Mouse (Mus musculus): Measurements from ENCODE around the gene Gm10638. TPM values are rescaled to one million over a fixed set of nuclear protein-coding genes. Genes with fewer than 3 reads are reported as not detected.

Gm10638 gene
- total RNA-seq (2021) = 1 to 10 TPM; 2.8 to 2.9 TPM
- long read RNA-seq, experiment 1, transcript Gm10638-201 (1 exons, 905 nt) = major isoform, 5 of 5 reads
- long read RNA-seq, experiment 1, partial matches to known transcripts = 0 of 5 reads
- long read RNA-seq, experiment 1, other reads (novel, unspliced or antisense) = 0 of 5 reads
- long read RNA-seq, experiment 2, partial matches to known transcripts = 0 of 4 reads
- long read RNA-seq, experiment 2, other reads (novel, unspliced or antisense) = 0 of 4 reads

DNA sequence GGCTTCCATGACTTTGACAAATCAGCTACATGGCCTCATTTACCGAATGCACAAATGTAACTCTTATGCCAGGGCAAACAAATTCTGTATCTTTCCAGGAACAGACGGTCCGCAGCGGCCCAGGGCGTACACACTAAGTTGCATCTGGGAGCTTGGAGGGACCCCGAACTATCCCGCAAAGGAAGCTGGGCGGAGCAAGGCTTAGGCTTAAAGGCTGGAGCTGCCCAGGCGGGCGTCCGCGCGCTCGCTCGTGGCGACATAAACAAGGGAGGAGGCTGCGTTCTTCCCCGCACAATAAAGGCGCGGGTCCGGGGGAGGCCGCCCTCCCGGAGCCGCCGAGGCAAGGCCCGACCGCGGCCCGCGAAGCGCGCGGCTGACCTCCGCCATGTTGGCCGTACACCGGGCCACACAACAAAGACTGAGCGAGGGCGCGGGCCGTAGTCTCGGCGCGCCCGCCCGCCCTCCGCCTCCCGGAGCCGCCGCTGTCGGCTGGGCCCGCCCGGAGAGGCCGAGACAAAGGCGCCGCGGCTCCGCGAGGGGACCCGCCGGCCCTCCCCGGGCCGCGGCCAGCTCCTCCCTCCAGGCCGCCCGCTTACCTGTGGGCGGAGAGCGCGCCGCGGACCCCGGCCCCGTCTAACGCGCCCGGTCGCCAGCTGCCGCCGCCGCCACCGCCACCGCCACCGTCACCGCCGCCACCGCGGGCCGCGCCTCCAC is at the start of gene Gm10638, which contains the start of gene Siah1a:
Gm10638 (plus strand) TSS at position 479 of the 714 bp plus-strand sequence.
Siah1a (minus strand) TSS at position 714 of the 714 bp plus-strand sequence.
- peak; percentile 80 for DNase-seq

DNA sequence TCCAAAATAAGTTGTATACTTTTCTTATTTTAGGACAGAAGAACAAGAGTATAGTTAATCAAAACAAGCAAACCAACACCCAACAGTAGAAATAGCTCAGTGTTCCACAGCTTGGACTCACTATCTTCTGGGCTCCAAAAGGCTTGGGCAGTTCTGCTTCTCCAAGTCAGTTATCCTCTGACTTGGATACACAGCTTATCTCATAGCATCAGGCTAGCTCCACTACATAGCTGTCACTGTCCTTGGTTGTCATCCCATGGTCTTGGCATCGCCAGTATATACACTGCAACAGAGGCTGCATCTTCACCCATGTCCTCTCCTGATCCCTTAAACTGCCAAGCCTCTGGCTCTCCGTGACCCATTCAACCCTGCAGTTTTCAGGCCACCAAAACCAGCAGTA is 49.8 kb upstream of the Gm10638 start:
- DNase-seq = no peak

DNA sequence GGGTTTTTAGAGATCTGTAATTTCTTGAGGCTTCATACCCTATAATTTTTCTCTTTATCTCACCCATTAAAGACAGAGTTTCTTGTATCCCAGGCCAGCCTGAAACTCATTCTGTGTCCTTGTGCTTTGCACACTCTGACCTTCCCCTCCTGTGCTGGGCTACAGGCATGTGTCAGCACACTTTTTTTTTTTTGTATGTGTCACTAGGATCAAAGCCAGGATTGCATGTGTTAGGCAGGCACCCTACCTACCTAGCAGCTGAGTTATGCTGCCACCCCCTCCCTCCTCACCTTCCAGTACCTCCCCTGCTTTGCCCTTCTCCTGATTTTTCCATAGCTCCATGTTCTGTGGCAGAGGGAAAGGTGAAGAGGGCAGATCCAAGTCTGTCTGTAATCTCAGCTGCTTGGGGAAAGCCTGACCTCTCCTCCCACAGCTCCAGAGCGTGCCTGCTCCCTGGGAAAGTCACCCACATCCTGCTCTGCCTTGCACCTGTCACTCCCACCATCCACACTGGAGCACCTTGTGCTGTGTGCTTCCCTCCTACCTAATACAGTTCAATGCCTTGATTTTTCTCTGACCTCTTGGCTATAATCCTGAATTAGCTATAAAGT is 46.6 kb upstream of the Gm10638 start:
- DNase-seq = peak; percentile 37

DNA sequence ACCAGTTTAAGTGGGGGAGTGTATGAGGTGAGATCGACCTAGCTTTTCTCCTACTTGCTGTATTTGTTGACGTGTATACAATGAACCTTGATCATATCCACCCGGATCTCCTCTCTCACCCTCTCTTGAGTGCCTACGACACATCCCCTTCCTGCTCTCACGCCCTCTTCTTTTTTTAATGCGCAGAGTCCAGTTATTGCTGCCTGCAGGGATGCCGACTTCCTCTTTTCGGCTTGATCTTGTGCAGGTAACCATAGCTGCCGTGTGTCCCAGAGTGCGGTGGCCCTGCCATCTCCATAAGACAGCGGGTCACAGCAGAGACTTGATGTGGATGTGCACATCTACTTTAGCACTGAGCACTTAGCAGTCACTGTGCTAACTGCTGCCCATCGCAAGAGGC is 46.0 kb upstream of the Gm10638 start:
- DNase-seq = no peak

GRCm38 (mm10) chr8:86702453-86702852 is 43.0 kb upstream of the Gm10638 start:
- DNase-seq = no peak

GRCm38 (mm10) chr8:86705317-86705716 is 40.2 kb upstream of the Gm10638 start:
- no peak for DNase-seq

DNA sequence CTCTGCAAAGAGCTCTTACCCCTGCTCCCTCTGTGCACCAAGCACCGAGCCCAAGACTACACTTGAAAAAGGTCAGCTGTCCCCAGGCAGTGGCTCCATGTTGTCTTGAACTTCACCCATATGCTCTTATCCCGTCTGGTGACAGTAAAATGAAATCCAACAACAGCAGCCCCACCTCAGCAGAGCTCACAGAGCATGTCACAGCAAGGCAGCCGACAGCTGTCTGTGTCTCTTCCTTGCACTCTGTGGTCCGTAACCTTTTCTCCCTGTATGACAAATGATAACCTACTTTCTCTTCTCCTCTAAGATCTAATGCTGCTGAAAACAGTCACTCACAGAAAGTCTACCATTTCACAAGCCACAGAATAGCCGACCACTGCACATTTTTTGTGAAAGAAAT is 38.7 kb upstream of the Gm10638 start:
- no peak for DNase-seq

DNA sequence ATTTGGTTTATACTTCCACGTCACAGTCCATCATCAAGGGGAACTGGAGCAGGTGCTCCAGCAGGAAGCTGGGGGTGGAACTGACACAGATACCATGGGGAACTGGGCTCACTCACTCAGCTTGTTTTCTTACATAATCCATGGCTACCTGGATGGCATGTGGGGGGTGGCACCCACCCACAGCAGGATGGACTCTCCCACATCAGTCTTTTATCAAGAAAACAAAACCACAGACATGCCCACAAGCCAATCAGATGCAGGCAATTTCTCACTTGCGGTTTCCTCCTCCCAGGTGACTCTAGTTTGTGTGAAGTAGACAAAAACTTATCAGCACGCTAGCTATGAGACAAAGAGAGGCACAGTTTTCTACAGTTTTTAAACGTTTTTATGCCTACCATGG is 37.6 kb upstream of the Gm10638 start:
- DNase-seq = no peak

DNA sequence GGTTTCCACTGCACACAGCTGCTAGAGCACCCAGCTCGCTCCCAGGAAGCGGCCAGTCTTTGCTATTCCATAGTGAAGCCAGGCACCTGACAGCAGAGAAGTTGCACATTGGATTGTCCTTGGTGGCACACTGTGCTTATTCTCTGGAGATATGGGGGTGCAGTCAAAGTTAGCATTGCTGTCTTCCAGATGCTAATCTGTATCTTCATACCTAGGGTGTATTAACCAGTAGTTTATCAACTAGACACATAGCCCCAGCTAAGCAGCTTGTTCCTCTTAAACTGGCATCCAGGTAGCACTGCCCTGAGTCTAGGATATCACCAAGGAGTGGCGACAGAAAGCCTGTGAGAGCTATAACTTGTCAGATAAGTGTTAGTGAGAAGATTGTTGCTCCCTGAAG is 32.9 kb upstream of the Gm10638 start:
- no peak for DNase-seq

GRCm38 (mm10) chr8:86713407-86714188 is 31.9 kb upstream of the Gm10638 start:
- no peak for DNase-seq

DNA sequence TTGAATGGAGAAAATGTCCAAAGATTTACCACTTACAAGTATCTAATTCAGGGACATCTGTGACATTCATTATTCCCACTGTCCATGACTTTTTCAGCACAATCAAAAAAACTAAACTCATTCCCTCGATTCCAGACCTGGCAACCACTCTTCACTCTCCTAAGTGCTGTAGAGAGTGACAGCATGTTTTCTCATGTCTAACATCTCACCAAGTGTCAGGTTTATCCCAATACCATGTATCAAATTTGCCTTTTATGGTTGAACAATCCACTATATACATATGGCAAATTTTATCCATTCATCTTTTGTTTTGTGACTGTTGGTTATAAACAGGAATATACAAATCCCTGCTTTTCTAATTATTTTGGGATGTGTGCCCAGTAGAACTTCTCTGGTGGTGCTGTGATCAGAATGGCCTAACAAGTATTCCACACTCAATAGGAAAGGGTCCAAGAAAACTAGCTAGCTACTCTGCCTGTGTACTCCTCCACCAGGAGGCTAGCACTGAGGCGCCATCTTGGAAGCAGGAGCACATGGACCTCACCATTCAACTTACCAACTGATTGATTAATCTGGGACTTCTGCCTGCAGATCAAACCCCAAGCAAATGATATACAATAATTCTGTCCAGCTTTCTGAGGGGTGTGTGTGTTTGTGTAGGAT is 27.0 kb upstream of the Gm10638 start:
- DNase-seq = no peak

DNA sequence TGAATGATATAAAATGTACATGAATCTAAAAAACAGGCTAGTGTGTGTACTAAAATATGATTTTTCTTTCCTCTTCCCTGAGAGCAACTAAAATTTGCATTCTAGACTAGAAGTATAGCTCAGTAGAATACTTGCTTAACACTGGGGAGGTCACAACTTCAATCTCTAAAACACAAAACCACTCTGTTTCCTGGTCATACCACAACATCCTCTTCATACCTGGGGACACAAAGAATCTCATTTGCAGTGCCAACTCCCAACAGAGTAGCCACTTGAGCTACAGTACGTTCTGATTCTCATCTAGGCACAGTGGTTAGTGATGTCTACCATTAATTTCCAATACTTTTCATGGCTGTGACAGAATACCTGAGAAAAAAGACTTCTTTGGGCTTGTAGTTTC is 26.1 kb upstream of the Gm10638 start:
- DNase-seq = no peak

- DNase-seq = no peak
Measured at GRCm38 (mm10) chr8:86720756-86721459, 24.6 kb upstream of the Gm10638 start.

- DNase-seq = no peak
Measured at GRCm38 (mm10) chr8:86721490-86721889, 24.0 kb upstream of the Gm10638 start.

- DNase-seq = no peak
Measured at GRCm38 (mm10) chr8:86726959-86727358, 18.5 kb upstream of the Gm10638 start.

DNA sequence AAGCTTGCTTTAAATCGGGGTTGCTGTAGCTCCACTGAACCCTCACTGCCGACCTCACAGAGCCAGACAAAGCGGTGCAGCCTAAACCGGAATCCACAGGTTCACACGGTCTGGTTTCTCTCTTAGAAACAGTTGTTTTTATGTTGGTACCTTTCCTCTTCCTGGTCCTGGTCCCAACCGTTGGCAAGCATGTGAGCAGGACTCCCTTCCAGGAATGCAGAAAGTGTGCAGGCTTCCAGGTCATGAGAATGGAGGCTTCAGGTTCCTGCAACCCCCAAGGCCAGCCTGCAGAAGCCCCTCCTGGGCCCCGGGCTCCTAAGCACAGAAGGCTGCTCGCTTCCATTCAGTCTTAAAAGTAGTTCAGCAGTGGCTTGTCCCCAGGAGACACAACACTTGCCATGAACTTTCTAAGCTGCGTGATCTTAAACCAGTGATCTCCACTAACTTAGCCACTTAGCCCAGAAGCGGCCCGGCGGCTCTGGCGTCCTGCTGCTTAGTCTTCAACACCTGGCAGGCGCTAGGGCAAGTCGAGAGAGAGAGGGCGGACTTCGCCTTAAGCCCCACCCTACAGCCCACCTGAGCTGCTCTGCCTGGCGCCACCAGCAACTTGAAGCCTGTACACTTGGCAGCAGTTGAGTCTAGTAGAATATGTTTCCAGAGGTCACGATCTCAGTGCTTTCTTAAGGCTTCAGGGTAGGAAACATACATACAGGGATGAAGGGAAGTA is 17.1 kb upstream of the Gm10638 start:
- DNase-seq = no peak

- DNase-seq = no peak
Measured at GRCm38 (mm10) chr8:86730303-86730702, 15.2 kb upstream of the Gm10638 start.

GRCm38 (mm10) chr8:86730860-86731259 is 14.6 kb upstream of the Gm10638 start:
- no peak for DNase-seq

DNA sequence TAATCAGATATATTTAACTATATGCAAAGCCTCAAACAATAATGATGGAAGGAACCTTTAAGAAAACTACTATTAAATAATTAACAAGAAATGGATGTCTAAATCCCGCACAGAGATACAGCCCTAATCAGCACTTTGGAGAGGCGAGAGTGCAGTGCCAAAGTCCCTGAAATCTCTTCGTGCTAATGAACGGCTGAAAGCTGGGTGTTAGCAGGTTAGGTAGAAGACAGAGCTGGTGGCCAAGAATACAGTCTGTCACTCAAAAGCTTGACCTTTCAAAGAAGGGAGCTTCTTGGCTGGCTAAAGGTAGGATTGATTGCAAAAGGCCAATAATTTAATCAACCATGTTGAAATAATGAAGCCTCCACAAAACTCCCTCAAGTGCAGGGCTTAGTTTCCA is 11.3 kb upstream of the Gm10638 start:
- DNase-seq = no peak

- no peak for DNase-seq
Measured at GRCm38 (mm10) chr8:86734954-86735353, 10.5 kb upstream of the Gm10638 start.

Measured in adrenal gland, postnatal 10 days (tissue).